Mouse (Mus musculus): ENCODE measurements around the gene Sh3kbp1. TPM values are rescaled to one million over a fixed set of nuclear protein-coding genes. Genes with fewer than 3 reads are reported as not detected.

Sh3kbp1 gene
- polyA plus RNA-seq, 1 experiment = 32.0 TPM

DNA sequence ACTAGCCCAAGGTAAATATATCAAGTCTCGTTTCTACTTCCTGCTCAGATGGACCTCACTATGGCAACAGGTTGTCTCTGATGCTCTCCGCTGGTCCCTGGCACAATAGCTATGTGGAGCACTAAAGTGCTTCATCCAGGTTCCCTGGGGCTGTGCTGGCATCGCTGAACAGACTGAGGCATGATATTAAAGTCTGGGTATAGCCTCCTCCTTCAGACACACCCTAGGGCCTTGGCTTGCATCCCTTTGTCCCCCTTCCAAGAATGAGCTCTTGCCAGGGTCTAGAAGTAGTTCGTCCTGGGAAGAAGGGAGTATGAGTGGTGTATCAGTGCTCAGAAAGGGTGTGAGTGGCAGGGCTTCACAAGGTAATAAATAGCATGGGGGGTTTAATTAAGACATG lies 269.5 kb downstream of the Sh3kbp1 start:
- H3K4me3 ChIP-seq (ENCODE audit: insufficient read depth, low read length) = no peak overlapping the region
- H3K27ac ChIP-seq (ENCODE audit: insufficient read depth, low read length) = no peak overlapping the region
- H3K4me1 ChIP-seq (ENCODE audit: control insufficient read depth, insufficient read depth, low read length) = no peaks in the 10 kb centered on the region
- no peak for TF ChIP-seq CTCF (IDR thresholded peaks at IDR 0.05; ENCODE audit: extremely low read depth, insufficient read depth, low read length)
- TF ChIP-seq POLR2A (IDR thresholded peaks at IDR 0.05; ENCODE audit: extremely low read depth, insufficient read depth, low read length) = no peak

DNA sequence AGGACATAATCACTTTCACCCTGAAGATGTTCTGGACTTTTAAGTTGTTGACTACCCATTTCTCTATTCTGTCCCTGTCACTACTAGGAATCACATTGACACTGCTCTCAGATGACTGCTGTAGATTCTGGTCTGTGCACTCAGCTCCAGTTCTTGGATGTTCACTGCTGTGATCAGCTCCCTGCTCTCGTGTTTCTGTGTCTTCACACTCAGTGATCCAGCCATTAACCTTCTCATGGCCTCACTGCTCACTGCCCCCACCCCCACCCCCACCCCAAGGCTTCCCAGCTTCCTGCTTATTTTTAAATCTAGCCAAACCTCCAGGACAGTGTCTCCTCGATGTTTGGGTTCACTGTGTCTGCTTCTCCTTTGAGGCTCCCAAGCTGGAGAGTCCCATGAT lies 271.0 kb downstream of the Sh3kbp1 start:
- H3K27ac ChIP-seq (ENCODE audit: insufficient read depth, low read length) = no peak overlapping the region
- no peak overlapping the region for H3K4me3 ChIP-seq (ENCODE audit: insufficient read depth, low read length)
- no peaks in the 10 kb centered on the region for H3K4me1 ChIP-seq (ENCODE audit: control insufficient read depth, insufficient read depth, low read length)
- TF ChIP-seq POLR2A (IDR thresholded peaks at IDR 0.05; ENCODE audit: extremely low read depth, insufficient read depth, low read length) (no peak), CTCF (IDR thresholded peaks at IDR 0.05; ENCODE audit: extremely low read depth, insufficient read depth, low read length) (no peak)

DNA sequence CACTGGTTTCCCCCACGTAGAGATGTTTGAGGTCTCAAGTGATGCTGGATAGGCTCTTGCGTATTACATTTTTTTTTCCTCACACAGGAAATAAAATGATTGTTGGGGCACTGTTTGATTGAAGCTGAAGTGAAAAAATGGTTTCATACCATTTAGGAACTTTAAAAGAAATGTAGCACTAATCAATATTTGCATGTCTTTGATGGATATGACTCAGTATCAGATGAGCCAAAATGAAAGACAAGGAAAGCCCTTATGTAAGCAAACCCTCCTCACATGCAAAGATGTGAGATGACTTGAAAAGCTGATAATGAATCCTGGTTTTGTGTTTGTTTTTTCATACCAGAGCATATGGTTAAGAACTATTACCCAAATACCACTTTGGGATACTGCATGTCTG lies 272.0 kb downstream of the Sh3kbp1 start:
- Histone ChIP-seq H3K4me3 (ENCODE audit: insufficient read depth, low read length) (no peak overlapping the region), H3K4me1 (ENCODE audit: control insufficient read depth, insufficient read depth, low read length) (no peaks in the 10 kb centered on the region), H3K27ac (ENCODE audit: insufficient read depth, low read length) (no peak overlapping the region)
- TF ChIP-seq CTCF (IDR thresholded peaks at IDR 0.05; ENCODE audit: extremely low read depth, insufficient read depth, low read length) = no peak

DNA sequence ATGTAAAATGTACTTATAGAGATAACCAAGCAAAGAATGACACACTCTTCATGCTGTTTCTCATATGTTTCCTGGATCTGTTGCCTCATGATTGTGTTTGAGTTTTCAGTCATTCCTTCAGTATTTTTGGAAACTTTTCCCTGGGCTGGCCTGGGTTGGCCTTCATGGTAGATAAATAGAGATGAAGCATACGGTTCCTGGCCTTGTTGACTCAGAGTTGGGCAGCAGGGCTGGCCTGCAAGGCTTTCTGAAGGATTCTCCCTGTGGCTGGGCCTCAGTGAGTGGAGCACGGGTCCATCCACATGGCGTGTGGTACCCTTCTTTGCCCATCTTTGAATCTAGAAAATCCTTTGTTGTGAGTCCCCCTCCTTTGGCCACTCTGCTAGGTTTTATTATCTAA lies 276.3 kb downstream of the Sh3kbp1 start:
- Histone ChIP-seq H3K4me1 (ENCODE audit: control insufficient read depth, insufficient read depth, low read length) (no peaks in the 10 kb centered on the region), H3K4me3 (ENCODE audit: insufficient read depth, low read length) (no peak overlapping the region), H3K27ac (ENCODE audit: insufficient read depth, low read length) (no peak overlapping the region)
- no peak for TF ChIP-seq CTCF (IDR thresholded peaks at IDR 0.05; ENCODE audit: extremely low read depth, insufficient read depth, low read length)
- no peak for TF ChIP-seq POLR2A (IDR thresholded peaks at IDR 0.05; ENCODE audit: extremely low read depth, insufficient read depth, low read length)

DNA sequence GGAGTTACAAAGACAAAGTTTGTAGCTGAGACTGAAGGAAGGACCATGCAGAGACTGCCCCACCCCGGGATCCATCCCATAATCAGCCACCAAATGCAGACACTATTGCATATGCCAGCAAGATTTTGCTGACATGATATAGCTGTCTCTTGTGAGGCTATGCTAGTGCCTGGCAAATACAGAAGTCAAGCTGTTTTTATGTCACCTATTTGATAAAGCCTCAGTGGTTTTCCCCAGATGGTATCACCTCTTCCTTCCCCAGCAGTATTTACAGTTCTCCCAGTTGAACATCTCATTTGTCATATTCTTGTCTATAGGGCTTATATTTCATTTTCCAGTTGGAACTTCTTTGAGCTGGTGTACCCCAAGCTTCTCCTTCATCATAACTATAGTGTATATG lies 280.6 kb downstream of the Sh3kbp1 start:
- Histone ChIP-seq H3K4me1 (ENCODE audit: control insufficient read depth, insufficient read depth, low read length) (no peaks in the 10 kb centered on the region; the same call in 1 of the 2 replicates), H3K27ac (ENCODE audit: insufficient read depth, low read length) (no peak overlapping the region), H3K4me3 (ENCODE audit: insufficient read depth, low read length) (no peak overlapping the region)
- TF ChIP-seq POLR2A (IDR thresholded peaks at IDR 0.05; ENCODE audit: extremely low read depth, insufficient read depth, low read length) = no peak
- TF ChIP-seq CTCF (IDR thresholded peaks at IDR 0.05; ENCODE audit: extremely low read depth, insufficient read depth, low read length) = no peak

DNA sequence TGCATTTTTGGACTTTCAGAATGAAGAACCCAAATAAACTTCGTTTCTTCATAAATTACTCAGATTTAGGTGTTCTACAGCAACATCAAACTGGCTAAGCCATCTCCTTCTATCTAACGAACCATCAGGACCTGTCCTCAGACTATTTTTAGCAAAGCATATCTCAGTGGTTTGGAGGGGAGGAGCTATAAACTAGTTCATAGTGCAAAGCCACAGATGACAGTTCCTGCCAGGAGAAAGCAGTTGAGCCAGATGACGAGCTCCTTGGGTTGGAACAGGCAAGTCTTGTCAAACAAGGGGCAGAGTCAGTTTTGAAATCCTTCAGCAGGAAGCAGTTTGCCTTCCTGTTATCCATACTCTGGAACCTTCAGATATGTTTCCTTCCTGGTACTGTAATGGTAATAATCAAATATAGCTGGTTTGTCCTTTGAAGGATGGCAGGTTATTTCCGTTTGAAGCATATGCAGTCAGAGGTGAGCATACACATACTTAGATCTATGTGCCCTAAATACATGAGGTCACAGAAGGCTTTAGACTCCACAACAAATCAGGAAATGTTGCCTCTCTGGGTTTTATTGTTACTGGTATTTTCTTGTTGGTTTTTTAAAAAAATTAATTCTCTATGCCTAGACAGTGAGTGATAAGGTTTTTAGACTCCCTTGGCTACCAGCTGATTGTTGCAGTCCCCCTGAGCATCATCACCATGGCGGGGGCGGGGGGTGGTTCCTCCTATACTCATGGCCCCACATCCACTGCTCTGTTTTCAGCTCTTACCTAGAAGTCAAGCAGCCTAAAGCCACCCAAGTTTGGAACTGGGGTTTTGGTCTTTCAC lies 282.6 kb downstream of the Sh3kbp1 start:
- no peak overlapping the region for H3K27ac ChIP-seq (ENCODE audit: insufficient read depth, low read length)
- no peak for TF ChIP-seq POLR2A (IDR thresholded peaks at IDR 0.05; ENCODE audit: extremely low read depth, insufficient read depth, low read length)
- no peak for TF ChIP-seq CTCF (IDR thresholded peaks at IDR 0.05; ENCODE audit: extremely low read depth, insufficient read depth, low read length)
- no peaks in the 10 kb centered on the region; the same call in 1 of the 2 replicates for H3K4me1 ChIP-seq (ENCODE audit: control insufficient read depth, insufficient read depth, low read length)
- H3K4me3 ChIP-seq (ENCODE audit: insufficient read depth, low read length) = no peak overlapping the region

DNA sequence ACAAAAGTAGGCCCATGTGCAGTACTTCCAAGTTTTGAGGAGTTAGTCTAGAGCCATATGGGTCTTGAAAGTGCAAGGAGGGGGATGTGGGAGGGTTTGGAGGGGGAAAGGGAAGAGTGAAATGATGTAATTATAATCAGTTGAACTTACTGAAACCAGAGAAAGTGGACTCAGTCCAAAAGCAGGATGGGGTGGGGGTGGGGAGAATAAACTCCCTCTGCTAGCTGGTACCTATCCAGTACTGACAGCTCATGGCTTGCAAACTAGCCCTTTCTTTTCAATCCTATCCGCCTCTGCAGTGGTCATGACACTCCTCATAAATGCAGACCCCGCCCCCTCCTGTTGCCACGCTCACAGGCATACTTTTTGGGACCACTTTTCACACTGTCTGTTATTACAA lies 283.5 kb downstream of the Sh3kbp1 start:
- no peaks in the 10 kb centered on the region; the same call in 1 of the 2 replicates for H3K4me1 ChIP-seq (ENCODE audit: control insufficient read depth, insufficient read depth, low read length)
- TF ChIP-seq POLR2A (IDR thresholded peaks at IDR 0.05; ENCODE audit: extremely low read depth, insufficient read depth, low read length) = no peak
- no peak for TF ChIP-seq CTCF (IDR thresholded peaks at IDR 0.05; ENCODE audit: extremely low read depth, insufficient read depth, low read length)

DNA sequence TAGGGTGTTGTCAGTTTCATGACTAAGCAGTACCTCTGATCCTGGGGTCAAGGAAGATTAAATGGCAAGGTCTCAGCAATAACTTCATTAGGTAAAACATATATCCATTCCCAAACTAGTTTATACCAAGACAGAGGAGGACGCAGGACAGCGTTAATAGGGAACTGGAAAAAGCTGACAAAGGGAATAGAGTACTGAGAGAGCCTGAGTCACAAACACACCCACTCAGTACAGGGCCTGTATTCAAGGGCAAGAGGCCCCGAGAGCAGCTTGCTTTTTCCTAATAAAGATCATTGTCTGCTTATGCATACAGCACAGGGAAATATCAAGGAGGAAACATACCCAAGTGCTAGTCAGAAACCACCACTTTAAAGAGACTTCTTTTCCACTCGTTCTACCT lies 284.5 kb downstream of the Sh3kbp1 start:
- Histone ChIP-seq H3K27ac (ENCODE audit: insufficient read depth, low read length) (no peak overlapping the region), H3K4me1 (ENCODE audit: control insufficient read depth, insufficient read depth, low read length) (no peaks in the 10 kb centered on the region; the same call in 1 of the 2 replicates), H3K4me3 (ENCODE audit: insufficient read depth, low read length) (no peak overlapping the region)
- no peak for TF ChIP-seq CTCF (IDR thresholded peaks at IDR 0.05; ENCODE audit: extremely low read depth, insufficient read depth, low read length)
- TF ChIP-seq POLR2A (IDR thresholded peaks at IDR 0.05; ENCODE audit: extremely low read depth, insufficient read depth, low read length) = no peak

More for the DNA sequence above, 283.5 kb downstream of the Sh3kbp1 start:
- Histone ChIP-seq H3K4me3 (ENCODE audit: insufficient read depth, low read length) (no peak overlapping the region), H3K27ac (ENCODE audit: insufficient read depth, low read length) (no peak overlapping the region)

DNA sequence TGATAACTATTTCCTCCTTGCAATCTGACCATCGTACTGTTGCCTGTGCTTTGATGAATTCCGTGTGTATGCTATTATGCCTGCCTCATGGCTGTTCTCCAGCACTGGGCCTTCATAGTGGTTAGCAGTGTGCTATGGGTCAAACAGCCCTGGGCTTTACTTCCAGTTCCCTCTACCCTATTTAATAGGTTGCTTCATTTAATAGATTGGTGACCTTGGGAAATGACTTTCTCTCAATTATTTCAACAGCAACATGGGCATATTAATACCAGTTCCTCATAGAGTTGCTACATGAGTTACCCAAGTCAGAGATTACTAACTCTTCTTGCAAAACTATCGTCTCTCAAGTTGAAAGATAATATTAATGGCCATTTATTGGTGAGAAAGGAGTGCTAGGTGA lies 285.0 kb downstream of the Sh3kbp1 start:
- Histone ChIP-seq H3K4me1 (ENCODE audit: control insufficient read depth, insufficient read depth, low read length) (no peaks in the 10 kb centered on the region; the same call in 1 of the 2 replicates), H3K4me3 (ENCODE audit: insufficient read depth, low read length) (no peak overlapping the region), H3K27ac (ENCODE audit: insufficient read depth, low read length) (no peak overlapping the region)
- no peak for TF ChIP-seq POLR2A (IDR thresholded peaks at IDR 0.05; ENCODE audit: extremely low read depth, insufficient read depth, low read length)
- no peak for TF ChIP-seq CTCF (IDR thresholded peaks at IDR 0.05; ENCODE audit: extremely low read depth, insufficient read depth, low read length)

DNA sequence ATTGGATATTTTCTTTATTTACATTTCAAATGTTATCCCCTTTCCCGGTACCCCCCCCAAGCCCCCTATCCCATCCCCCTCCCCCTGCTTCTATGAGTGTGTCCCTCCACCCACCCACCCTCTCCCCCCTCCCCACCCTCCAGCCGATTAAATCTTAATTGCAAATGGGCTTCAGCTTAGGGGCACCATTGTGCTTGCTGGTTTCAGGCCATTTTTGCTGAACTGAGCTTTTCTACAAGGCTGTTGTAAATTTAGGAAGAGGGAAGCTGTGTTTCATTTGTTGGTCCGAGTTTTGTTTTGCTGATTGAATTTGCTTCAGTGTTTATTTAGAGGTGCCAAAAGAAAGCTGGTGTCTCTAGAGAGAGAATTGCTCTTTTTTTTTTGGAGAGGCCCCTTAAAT lies 286.4 kb downstream of the Sh3kbp1 start:
- Histone ChIP-seq H3K4me3 (ENCODE audit: insufficient read depth, low read length) (no peak overlapping the region), H3K27ac (ENCODE audit: insufficient read depth, low read length) (no peak overlapping the region), H3K4me1 (ENCODE audit: control insufficient read depth, insufficient read depth, low read length) (no peaks in the 10 kb centered on the region; the same call in 1 of the 2 replicates)
- TF ChIP-seq CTCF (IDR thresholded peaks at IDR 0.05; ENCODE audit: extremely low read depth, insufficient read depth, low read length) (no peak), POLR2A (IDR thresholded peaks at IDR 0.05; ENCODE audit: extremely low read depth, insufficient read depth, low read length) (no peak)
